Mouse (Mus musculus): ENCODE results near the gene Acsm2.
"Not testable (repeated sequence)": the region's sequence is repeated elsewhere in the genome, so short reads cannot be mapped to it uniquely, and the experiment has no call there.

Acsm2 gene

DNA sequence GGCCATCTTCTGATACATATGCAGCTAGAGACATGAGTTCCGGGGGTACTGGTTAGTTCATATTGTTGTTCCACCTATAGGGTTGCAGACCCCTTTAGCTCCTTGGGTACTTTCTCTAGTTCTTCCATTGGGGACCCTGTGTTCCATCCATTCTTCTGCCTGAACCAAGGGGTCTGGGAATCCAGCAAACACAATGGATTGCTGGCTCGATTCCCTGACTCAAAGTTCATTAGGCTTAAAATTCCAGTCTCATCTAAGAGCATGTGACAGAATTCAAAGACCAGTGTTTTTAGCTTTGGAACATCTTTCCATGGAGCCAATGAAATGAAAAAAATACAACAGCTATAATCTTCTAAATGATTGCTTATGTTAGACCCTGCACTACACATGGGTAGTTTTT lies 8.3 kb downstream of the Acsm2 start:
- DNase-seq (ENCODE audit: low spot score), result not testable (repeated sequence)

DNA sequence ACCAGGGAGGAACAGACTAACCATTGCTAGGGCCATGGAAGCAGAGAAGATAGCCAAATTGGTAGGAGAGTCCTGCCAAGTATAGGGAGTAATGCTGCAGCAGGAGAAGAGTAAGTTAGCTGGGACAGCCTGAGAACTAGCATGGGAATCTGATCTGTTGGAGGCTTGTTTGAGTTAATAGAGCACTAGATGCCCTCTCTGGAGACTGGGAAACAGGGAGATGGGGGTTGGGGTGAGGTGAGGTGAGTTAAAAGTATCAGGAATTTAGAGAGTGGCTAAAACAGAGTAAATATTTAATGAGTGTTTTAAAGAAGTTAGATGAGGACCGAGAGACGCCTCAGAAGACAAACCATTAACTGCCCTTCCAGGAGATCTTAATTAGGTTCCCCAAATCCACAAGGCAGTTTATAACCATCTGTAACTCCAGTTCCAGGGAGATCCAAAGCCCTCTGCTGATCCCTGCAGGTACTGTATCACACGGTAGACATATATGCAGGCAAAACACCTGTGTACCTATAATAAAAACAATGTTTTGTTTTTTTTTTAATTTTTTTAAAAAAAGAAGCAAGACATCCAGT lies 40.5 kb downstream of the Acsm2 start:
- DNase-seq (ENCODE audit: low spot score), result no peak

GRCm38 (mm10) chr7:119595306-119595705 lies 41.2 kb downstream of the Acsm2 start:
- no peak for DNase-seq (ENCODE audit: low spot score)

GRCm38 (mm10) chr7:119596536-119596935 lies 42.4 kb downstream of the Acsm2 start:
- no peak for DNase-seq (ENCODE audit: low spot score)

DNA sequence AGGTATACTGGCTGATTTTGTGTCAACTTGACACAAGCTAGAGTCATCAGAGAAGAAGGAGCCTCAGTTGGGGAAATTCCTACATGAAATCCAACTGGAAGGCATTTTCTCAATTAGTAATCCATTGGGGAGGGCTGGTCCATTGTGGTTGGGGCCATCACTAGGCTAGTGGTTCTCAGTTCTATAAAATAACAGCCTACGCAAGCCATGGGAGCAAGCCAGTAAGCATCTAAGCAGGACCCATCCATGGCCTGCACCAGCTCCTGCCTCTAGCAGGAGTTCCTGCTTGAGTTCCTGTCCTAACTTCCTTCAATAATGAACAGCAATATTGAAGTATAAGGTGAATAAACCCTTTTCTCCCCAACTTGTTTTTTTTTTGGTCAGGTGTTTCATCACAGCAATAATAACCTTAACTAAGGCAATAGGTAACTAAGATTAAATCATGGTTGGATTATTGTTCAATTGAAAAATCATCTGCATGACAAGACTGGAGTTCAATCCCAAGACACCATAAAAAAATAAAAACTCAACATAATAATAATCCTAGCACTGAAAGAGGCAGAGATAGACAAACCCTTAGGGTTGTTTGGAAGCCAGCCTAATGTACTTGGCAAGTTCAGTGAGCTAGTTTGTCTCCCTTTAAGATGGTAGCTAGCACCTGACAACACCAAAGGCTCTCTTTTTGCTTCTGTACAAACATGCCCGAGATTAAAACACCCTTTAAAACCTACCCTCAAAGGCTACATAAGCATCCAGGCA lies 47.2 kb downstream of the Acsm2 start:
- no peak for DNase-seq (ENCODE audit: low spot score)

- DNase-seq (ENCODE audit: low spot score), result no peak
These were observed 47.8 kb downstream of the Acsm2 start for GRCm38 (mm10) chr7:119601954-119602317.

DNA sequence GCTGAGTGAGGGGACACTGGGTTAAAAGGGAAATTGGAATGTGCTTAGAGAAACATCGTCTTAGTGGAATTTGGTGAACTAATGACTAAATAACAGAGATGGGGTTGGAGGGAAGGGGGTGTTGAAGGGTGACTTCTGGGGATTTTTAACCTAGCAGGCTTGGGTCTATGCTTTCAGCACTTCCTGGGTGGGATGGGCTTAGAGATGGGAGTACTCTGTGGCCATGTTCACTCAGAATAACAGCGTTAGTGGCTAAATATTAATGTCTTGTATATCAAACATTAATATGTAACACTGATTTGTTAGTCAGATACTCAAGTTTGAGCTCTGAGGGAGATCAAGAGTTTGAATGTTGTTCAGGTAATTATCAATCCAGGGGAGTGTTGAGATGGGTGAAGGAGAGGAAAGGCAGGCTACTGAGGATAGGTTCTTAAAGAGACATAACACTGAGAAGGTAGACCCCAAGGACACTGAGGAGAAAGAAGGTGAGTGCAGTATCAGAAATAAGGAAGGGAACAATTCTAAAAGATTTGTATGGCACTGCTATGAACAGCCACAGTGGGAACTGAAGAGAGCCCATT lies 50.9 kb downstream of the Acsm2 start:
- no peak for DNase-seq (ENCODE audit: low spot score)

GRCm38 (mm10) chr7:119605926-119606663 lies 52.0 kb downstream of the Acsm2 start:
- no peak for DNase-seq (ENCODE audit: low spot score)

DNA sequence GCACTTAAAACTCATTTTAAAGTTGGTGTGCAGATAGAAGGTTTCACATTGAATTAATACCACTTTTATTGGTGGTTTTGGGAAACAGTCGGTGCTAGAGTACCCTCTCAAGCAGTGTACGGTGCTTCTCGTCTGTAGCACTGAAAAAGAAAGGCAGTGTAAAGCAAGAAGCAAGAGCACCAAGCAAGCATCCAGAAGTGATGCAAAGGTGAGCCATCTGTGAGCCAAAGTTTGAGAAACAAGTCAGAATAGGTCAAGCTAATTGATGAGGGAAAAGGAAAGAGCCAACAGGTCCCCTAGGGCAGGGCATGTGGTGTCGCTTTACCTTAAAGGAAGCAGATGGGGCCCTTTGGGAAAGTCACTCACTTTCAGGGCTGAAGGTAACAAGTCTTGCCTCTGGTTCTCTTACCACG lies 52.5 kb downstream of the Acsm2 start, which contains the start of gene Acsm1:
Acsm1 (plus strand) TSS at position 363 of the 413 bp plus-strand sequence.
- no peak for DNase-seq (ENCODE audit: low spot score)

DNA sequence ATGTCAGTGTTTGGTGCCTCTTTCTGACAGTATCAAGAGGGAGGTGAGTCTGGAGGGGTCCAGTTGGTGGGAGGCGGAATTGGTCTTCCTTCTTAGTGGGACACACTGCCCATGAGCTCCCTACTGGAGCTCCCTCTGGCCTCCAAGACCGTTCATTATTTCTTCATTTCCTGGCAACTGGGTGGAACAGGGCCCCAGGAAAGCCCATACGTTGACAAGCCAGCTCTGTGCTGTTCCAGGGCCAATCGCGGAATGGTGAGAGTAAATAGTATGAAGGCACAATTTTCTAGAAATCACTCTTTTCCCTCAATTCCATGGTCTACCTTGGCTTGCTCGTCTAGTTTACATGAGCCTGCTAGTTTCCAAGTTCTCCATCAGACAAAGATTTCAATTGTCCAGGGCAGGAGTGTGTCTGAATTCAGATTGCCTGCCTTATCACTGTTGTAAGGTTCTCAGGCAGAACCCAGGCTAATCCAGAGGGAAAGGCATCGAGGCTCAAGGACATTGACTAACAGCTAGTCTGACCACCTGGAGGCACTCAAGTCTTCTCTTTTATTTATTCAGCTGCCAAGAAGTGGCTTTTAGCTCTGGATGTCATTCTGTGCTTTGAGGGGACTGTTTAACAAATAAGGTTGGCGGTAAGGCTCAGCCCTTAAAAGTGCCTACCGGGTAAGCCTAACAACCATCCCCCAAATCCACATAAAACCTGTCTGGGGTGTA lies 53.8 kb downstream of the Acsm2 start:
- no peak for DNase-seq (ENCODE audit: low spot score)

DNA sequence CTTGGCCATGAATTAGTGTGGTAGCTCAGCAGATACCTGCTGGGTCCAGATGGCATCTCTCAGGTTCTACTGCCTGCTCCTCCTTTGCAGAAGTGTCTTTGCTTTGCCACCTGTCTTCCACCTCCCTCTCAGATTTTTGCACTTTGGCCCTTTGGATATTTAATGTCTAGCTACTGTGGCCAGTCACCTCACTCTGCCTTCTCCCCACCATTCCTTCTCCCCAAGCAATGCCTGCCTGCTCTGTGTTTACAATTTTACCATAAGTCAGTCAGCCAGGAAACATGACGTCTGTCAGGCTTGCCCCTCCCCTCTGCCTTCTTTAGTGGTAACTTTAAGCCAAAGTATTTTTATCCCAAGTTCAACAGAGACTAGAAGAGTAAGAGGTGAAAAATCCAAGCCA lies 62.4 kb downstream of the Acsm2 start:
- DNase-seq (ENCODE audit: low spot score), result no peak

GRCm38 (mm10) chr7:119617593-119617992 lies 63.5 kb downstream of the Acsm2 start:
- no peak for DNase-seq (ENCODE audit: low spot score)

DNA sequence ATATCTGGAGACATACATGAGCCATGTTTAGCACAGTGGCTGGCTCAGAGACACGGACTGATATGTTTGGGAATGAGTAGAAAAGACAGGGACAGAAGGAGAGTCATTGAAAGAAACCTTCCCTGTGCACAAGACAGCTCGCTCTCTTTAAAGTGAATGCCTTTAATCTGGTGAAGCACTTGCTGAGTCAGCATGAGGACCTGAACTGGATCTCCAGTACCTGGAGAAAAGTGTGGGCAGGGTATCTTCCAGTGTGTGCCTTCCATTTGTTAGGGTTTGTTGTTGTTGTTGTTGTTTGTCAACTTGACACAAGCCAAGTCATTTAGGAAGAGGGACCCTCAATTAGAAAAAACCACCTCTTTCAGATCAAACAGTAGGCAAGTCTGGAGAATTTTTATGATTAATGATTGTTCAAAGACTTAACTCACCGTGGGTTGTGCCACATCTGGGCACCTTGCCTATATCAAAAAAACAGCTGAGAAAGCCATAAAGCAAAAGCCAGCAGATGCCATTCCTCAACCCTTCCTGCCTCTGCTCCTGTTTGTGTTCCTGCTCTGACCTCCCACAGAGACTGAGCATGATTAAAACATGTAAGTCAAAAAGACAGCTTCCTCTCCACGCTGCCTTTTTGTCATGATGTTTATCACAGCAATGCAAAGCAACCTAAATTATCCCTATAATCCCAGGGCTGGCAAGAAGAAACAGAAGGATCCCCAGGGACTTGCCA lies 64.2 kb downstream of the Acsm2 start:
- no peak for DNase-seq (ENCODE audit: low spot score)

DNA sequence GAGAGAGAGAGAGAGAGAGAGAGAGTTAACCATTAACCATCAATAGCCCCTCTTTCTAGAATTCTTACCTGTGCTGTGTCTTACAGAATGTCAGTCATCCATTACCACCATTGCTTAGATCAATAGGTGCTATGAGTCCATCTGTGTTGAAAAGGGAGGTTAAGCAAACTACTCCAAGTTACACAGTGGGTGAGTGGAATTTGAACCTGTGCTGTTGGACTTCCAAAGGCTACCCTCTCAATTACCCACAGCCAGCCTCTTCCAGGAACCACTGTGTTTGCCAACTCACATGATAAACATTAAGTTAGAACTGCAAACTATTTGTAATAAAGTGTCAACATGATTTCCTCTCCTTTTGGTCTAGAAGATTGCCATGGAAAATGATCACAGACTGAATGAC lies 66.0 kb downstream of the Acsm2 start:
- no peak for DNase-seq (ENCODE audit: low spot score)

DNA sequence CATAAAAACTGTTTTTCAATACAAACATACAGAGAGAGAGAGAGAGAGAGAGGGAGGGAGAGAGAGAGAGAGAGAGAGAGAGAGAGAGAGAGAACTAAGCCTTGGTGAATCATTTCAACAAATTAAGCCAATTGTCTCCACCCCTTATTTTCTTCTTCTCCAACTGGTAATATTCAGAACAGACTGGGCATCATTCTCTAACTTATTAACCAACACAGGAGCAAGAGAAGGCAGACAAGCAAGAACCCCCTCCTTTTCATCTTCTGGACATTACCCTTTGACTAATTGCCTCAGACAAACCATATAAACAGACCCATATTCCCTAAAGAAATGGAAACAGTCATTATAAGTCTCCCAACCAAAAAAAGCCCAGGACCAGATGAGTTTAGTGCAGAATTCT lies 84.6 kb downstream of the Acsm2 start:
- no peak for DNase-seq (ENCODE audit: low spot score)

DNA sequence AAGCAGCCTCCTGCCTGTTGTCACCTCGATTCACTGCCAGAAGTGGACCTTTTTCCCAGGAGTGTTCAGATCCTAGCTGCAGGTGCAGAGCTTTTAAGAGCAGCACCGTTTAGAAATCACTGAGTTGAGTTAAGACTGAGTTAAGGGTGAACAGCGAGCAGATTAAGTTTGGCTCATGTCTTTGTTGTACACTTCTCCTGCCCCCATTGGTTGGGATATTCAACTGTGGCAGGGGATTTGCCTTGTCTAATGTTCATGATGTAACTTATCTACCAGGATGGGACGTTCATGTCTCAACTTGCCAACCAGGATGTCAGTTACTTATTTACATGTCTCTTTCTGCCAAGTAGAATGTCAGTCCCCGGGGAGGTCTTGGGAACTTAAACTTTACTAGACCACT lies 88.2 kb downstream of the Acsm2 start:
- no peak for DNase-seq (ENCODE audit: low spot score)

Measured in embryo, embryonic 10 days (tissue).